Mouse (Mus musculus): ENCODE results near the gene Sdha. TPM values are rescaled to one million over a fixed set of nuclear protein-coding genes. Genes with fewer than 3 reads are reported as not detected.

Sdha gene
- 145 TPM for total RNA-seq (2023)

DNA sequence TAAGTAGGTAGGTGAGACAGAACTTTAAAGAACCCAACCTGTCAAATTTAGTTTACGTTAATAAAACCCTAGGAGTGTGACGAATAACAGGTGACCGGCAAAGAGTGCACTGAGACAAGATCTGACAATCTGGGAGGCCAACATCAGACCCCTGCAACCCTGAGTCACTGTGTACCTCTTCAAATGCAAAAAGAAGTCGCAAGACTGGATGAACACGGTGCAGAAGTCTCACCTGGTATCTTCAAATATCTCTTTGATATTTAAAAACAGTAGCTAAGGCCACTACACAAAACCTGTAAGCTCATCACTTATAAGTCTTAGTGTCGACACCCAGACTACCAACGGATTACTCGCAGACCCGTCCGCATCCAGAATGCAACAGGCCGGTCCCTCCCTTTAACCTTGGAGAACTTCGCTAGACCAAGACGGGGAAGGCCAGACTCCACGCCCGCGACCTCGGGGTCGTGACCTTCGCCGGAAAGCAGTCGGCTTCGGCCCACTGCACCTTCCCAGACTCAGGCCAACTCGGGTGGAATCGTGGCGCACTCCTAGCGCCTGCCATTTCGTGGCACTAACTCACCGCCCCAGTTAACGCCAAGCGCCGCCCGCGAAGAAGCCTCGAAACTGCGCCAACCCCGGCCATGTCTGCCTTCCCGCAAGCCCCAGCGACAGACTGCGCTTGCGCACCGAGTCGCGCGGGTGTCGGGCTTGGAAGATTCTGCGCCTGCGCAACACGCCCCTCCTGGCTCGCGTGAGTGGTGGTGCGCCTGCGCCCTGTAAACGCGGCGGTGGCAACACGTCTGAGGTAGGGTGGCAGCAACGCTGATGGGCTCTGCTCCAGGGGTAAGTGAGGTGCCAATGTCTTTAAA lies at the start of gene Sdha, which contains the start of gene Ccdc127:
Gene Sdha, minus strand, starts transcription at position 715 of the 869 bp plus-strand sequence.
Gene Ccdc127, plus strand, starts transcription at position 744 of the 869 bp plus-strand sequence.

DNA sequence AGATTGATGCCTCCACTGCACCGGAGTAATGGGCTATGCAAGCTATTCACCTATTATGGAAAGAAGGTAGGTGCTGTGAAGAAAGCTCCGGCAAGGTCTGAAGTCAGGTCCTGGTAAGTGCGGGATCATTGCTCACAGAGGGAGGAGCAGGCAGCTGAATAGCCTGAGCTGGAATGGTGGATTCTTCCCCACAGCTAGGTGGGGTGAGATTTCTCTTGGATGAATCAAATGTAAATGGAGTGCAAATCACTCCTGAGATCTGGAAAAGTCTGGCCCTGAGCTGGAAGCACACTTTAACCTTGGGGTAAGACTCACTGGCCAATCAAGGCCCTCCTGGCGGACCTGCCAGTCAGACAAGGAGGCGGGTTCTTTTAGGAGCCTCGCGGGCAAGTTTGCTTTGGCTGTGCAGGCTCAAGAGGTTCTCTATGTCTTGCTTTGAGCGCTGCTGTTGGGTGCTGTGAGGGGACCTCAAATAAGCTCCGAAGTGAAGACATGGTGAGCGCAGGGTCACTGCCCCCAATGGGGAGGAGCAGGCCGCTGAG lies 49.3 kb upstream of the Sdha start, which contains the start of gene Ftl1-ps1:
Gene Ftl1-ps1, plus strand, starts transcription at position 397 of the 542 bp plus-strand sequence.

DNA sequence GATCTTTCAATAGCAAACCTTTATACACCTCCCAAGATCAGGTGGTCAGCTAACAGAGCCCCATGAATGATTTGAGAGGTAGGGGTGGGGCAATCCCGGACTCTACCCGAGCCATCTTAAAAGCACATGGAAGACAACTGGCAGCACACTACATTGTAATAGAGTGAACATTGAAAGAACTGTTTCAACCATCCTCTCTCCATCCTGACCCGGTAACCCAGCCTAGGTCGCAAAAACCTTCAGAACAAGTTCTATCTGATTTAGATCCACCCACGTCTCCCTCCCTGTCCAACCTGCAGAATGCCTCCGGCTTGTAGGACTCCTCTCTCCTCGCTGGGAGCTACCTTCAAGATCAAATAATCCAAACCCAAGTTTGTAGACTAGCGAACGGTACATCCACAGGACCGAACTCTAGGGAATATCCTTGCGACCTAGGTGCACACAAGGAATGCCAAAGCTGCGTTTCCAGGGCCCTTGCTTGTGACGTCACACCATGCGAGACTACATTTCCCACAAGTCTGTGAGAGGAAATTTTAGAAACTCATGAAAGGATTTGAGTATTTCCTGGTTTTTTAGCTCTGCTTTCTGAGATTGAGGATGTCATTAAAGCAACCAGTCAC lies 40.4 kb upstream of the Sdha start, which contains the start of gene Zfp72:
Gene Zfp72, minus strand, starts transcription at position 466 of the 620 bp plus-strand sequence.

DNA sequence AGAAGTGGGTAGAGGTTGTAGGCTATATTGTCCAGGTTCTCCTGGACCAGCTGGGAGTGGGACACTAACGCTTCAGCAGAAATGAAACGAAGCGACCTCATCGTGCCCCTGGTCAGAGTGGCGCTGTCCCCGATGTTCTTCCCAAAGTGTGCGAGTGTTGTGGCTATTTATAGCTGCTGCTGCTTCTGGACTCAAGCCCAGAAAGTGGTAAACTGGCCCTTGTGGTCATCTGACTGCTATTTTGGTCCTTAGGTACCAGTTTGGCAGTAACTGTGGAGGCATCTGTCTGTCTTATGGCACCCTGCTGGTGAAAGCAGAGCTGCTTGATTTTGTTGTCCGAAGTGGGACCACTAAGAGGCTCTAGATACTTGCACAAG lies 13.8 kb upstream of the Sdha start, which contains the start of gene Lrrc14b:
Gene Lrrc14b, minus strand, starts transcription at position 147 of the 377 bp plus-strand sequence.

DNA sequence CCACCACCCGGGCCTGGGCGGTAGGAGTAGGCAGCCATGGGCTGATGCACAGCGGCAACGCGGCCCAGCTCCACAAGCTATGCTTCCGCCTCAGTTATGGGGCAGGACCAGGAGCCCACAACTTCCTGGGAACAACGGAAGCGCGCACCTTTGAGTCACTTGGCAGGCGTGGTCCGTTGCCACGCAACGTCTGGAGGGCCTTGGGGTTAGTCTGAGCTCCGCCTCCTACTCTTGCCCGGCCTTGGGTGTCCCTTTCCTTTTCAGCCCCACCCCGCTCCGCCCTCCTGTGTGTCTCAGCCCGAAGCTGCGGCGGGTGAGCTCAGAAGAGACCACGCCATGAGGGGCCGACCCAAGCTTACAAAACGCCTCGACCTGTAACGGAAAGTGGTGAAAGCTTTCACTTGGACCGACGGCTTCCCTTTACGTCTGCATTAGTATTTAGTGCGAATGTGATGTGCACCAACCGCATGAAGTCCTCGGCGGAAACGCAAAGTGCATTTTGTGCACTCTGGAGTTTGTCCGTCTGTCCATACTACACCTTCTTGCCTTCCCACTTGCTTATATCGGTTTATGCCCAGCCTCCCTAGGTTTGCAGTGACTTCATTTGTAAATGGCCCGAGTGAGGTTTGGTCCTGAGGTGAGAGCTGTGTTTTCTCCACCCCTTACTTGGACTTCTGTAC lies 32.8 kb downstream of the Sdha start, which contains the start of gene Pdcd6:
Gene Pdcd6, minus strand, starts transcription at position 411 of the 680 bp plus-strand sequence.

DNA sequence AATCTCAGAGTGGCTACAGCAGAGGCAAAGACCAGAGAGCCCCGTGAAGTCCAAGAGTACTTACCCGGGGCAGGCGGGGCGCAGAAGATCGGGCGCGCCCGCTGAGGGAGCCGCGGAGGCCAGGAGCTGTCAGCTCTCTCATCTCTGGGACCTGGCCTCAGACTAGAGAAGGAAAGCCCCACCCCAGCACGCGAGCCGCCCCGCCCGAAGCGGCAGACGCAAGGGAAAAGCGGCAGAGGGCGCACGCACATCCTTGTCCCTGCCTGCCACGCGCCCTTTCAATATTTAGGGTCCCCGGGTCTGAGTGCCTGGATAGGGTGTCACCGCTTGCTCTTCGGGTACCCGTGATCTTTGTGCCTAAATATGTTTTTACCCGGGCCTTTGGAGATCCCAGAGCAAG lies 57.9 kb downstream of the Sdha start, which contains the start of gene Ahrr:
Gene Ahrr, minus strand, starts transcription at position 165 of the 400 bp plus-strand sequence.

Other genes starting within 250 kb of the Sdha start
- not detected for gene Slc9a3, start 228.8 kb downstream of the Sdha start, total RNA-seq (2023)
- gene Exoc3, start 141.5 kb downstream of the Sdha start, total RNA-seq (2023), result 44.1 TPM
- gene Ahrr, start 57.9 kb downstream of the Sdha start, total RNA-seq (2023), result 0.32 TPM
- gene Pdcd6, start 32.7 kb downstream of the Sdha start, total RNA-seq (2023), result 112 TPM
- 21.4 TPM for gene Ccdc127, start within 50 bp of the Sdha start, total RNA-seq (2023)
- not detected for gene Lrrc14b, start 13.7 kb upstream of the Sdha start, total RNA-seq (2023)
- 0.70 TPM for gene Zfp72, start 40.6 kb upstream of the Sdha start, total RNA-seq (2023)
- gene Ftl1-ps1, start 49.4 kb upstream of the Sdha start, total RNA-seq (2023), result 269 TPM
- 3.5 TPM for gene Zfp825, start 143.7 kb upstream of the Sdha start, total RNA-seq (2023)

Measured in CD4-positive naive resting alpha-beta T cell, adult 76 days (primary cell).